Mouse (Mus musculus) ES-Bruce4 (cell line): Measurements from ENCODE around the gene Stk38l. TPM values are rescaled to one million over a fixed set of nuclear protein-coding genes. Genes with fewer than 3 reads are reported as not detected.

Source experiments
- H3K27ac ChIP-seq: 2 replicates; pipeline ENCODE4 v1.5.1; 2012; ENCODE audit warnings: low read length, inconsistent platforms; ENCODE audit not compliant: insufficient read depth
- H3K27me3 ChIP-seq: 2 replicates; pipeline ENCODE4 v1.6.1; 2012; ENCODE audit warnings: mild to moderate bottlenecking, low read length, inconsistent platforms; ENCODE audit not compliant: control insufficient read depth, poor library complexity, insufficient read depth, severe bottlenecking
- H3K36me3 ChIP-seq: 2 replicates; pipeline ENCODE4 v1.6.1; 2012; ENCODE audit warnings: inconsistent platforms, mild to moderate bottlenecking, low read length, moderate library complexity; ENCODE audit not compliant: control insufficient read depth, poor library complexity, insufficient read depth, severe bottlenecking
- H3K4me1 ChIP-seq: one replicate; pipeline ENCODE4 v1.8.1; 2011; ENCODE audit warnings: low read length; ENCODE audit not compliant: control insufficient read depth, insufficient read depth
- H3K4me3 ChIP-seq: 2 replicates; pipeline ENCODE4 v1.5.1; 2011; ENCODE audit warnings: low read depth, mild to moderate bottlenecking, low read length
- H3K9ac ChIP-seq: 2 replicates; pipeline ENCODE4 v1.6.1; 2012; ENCODE audit warnings: low read depth, mild to moderate bottlenecking, inconsistent platforms; ENCODE audit not compliant: poor library complexity, severe bottlenecking
- H3K9me3 ChIP-seq: replicated peaks from 2 replicates; pipeline ENCODE4 v1.6.1; 2012; ENCODE audit warnings: mild to moderate bottlenecking, low read length, inconsistent platforms; ENCODE audit not compliant: control insufficient read depth, poor library complexity, insufficient read depth, severe bottlenecking
- CTCF ChIP-seq: IDR thresholded peaks from one replicate; pipeline ENCODE4 v1.8.1; 2011; ENCODE audit warnings: low read depth, low read length
- EP300 ChIP-seq: IDR thresholded peaks from 2 replicates; pipeline ENCODE4 v1.6.1; 2011; ENCODE audit warnings: low read depth, low read length; ENCODE audit not compliant: insufficient read depth
- POLR2A ChIP-seq: IDR thresholded peaks from one replicate; pipeline ENCODE4 v1.8.1; 2011; ENCODE audit warnings: low read length; ENCODE audit not compliant: insufficient read depth
- polyA plus RNA-seq: library from polyadenylated mRNA; stranded (reverse); fragments of >200 nt; gene quantifications from 2 replicates; pipeline ENCODE4 v1.2.4, GENCODE M21; 2011; ENCODE audit warnings: low read depth; ENCODE audit not compliant: missing spikeins, insufficient read depth, insufficient read length

Stk38l gene
- polyA plus RNA-seq, 1 experiment: 20.3 TPM

DNA sequence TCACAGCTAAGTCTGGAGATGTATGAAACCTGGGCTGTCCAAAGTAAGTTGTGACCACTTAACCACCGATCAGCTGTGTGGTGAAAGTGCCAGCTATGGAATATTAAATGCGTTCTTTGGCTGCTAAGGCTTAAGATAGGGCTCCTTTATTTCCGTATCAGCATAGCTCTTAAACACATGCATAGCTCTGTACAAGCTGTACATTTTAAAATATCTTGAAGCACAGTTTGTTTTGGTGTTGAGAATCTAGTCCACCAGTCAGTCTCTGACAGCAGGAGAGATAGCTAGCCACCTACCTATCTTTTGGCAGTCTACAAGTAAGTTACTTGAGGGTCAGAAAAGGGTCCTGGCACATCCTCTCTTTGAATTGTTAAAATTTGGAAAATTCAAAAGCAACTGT lies 53.3 kb downstream of the Stk38l start:
- Histone ChIP-seq H3K4me1 (no peaks in the 10 kb centered on the region), H3K27ac (no peak overlapping the region), H3K4me3 (no peak overlapping the region), H3K36me3 (peaks cover 7% of the 10 kb centered on the region), H3K27me3 (no peaks in the 10 kb centered on the region), H3K9me3 (no peaks in the 10 kb centered on the region), H3K9ac (no peak overlapping the region)
- no peak for TF ChIP-seq POLR2A
- TF ChIP-seq EP300: no peak
- TF ChIP-seq CTCF: no peak

DNA sequence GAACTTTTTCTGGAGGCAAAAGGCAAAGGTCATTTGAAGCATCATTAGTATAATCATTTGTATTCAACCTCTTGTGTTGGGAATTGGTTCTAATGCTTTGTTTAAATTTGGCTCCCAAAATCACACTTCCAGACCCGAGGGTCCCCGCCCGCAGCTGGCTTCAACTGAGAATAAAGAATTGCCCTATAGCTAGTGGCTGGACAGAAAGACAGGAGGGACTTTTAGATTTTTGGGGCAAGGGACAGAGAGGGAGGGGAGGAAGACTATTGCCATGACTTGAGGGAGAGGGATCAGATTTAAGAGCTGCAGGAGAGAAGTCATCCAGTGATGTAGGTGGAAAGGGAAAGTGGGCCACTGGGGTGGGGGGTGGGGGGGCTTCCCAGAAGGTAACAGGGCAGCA lies 56.8 kb downstream of the Stk38l start:
- Histone ChIP-seq H3K27me3 (no peaks in the 10 kb centered on the region), H3K4me3 (no peak overlapping the region), H3K4me1 (no peaks in the 10 kb centered on the region), H3K27ac (no peak overlapping the region), H3K9ac (no peak overlapping the region), H3K36me3 (0 out of 2 replicates have a peak, but pooled peaks cover 2% of the 10 kb centered on the region), H3K9me3 (peaks cover 3% of the 10 kb centered on the region)
- no peak for TF ChIP-seq EP300
- no peak for TF ChIP-seq POLR2A
- no peak for TF ChIP-seq CTCF

DNA sequence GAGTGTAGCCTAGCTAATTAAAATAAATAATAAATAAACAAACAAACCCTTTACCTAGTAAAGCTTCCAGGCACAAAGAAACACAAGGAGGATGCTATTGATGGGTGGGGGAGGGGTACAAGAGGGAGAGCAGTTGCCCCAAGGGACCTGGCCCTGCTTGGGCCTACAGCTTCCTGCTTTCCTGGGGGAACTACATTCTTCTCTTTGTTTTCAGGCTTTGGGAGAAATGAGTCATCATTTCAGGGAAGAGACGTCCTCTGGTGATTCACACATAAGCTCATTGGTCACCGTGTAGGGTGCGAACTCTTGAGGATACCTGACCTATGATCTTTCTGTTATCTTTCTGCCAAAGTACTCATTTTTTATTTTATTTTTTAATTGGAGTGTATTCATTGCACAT lies 68.7 kb downstream of the Stk38l start:
- no peaks in the 10 kb centered on the region for H3K4me1 ChIP-seq
- TF ChIP-seq POLR2A (no peak), EP300 (peak; percentile 94)
- H3K27ac ChIP-seq: no peak overlapping the region
- H3K27me3 ChIP-seq: no peaks in the 10 kb centered on the region
- no peaks in the 10 kb centered on the region for H3K36me3 ChIP-seq
- no peak overlapping the region for H3K4me3 ChIP-seq
- no peak overlapping the region for H3K9ac ChIP-seq
- H3K9me3 ChIP-seq: 0 out of 2 replicates have a peak, but pooled peaks cover 5% of the 10 kb centered on the region

DNA sequence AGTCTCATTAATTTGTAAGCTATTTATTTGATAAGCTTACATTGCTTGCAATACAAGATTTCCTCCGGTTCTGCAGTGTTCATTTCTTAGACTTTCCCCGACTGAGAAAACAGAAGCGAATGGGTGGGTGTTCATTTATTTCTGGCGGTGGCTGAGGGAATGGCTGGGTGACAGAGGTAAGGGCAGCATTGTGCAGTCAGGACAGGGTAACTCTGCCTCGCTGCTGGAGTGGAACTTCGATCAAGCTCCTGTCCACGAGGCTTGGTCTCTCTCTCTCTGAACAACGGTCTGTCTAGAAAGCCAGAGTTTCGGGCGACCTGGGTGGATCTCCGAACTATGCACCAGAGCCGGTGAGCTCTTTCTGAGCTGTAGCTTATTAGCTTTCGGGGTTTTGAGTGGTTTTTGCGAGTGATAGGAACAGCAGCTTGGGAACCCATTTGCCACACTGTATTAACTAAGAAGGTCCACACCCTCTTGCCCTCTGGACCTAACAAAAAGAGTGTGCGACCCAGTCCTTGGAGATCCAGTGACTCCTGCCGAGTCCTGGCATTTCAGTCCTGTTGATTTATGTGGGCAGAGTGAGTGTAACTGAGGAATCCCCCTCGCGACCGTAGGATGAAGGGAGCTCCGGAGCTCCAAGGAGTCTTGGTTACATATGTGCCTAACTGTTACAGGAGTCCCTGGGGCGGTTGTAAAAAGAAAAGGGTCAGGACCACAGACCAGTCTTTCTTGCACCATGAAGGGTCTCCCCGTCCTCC lies 70.5 kb downstream of the Stk38l start:
- no peak overlapping the region for H3K27ac ChIP-seq
- peak overlapping the region; percentile 74 for H3K4me3 ChIP-seq
- H3K4me1 ChIP-seq: no peaks in the 10 kb centered on the region
- no peaks in the 10 kb centered on the region for H3K36me3 ChIP-seq
- no peaks in the 10 kb centered on the region for H3K27me3 ChIP-seq
- no peak for TF ChIP-seq EP300
- TF ChIP-seq CTCF: no peak
- no peak for TF ChIP-seq POLR2A
- H3K9ac ChIP-seq: peak overlapping the region; percentile 50
- H3K9me3 ChIP-seq: 0 out of 2 replicates have a peak, but pooled peaks cover 5% of the 10 kb centered on the region

DNA sequence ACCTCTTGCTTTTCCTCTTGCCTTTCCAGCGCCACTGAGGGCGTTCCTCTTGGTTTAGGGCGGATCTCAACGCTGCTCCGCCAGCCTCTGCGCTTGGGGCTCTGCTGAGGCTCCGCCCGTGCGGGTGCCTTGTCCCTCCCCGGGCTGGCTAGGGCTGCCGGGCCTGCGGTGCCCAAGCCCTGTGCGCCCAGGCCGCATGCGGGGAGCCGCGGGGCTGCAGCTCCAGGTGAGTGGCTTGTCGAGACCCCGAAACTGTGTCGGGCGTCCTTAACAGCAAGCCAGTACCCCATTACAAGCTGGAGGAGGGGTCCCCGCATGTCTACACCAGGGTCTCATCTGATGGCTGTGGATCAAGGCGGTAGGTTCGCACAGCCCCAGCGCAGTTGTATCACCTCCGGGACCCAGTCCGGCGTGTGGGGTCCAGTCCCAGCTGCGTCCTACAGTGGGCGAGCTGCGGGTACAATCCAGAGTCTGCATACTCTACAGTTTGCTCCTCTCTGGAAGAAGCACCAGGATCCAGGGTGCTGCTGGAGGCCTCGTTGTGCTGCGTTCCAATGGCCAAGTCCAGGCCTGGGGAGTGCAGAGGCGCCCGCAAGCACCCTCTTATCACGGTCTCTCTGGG lies 71.2 kb downstream of the Stk38l start, which contains the start of gene Arntl2:
Gene Arntl2, plus strand, starts transcription at position 132 of the 622 bp plus-strand sequence.
- H3K27me3 ChIP-seq: no peaks in the 10 kb centered on the region
- 0 out of 2 replicates have a peak, but pooled peaks cover 5% of the 10 kb centered on the region for H3K9me3 ChIP-seq
- no peaks in the 10 kb centered on the region for H3K4me1 ChIP-seq
- H3K27ac ChIP-seq: no peak within 1 kb of the TSS
- peak within 1 kb of the TSS; percentile 74 for H3K4me3 ChIP-seq
- H3K36me3 ChIP-seq: no peaks in the 10 kb centered on the region
- peak; percentile 32 for TF ChIP-seq POLR2A
- TF ChIP-seq CTCF: no peak
- TF ChIP-seq EP300: 0 out of 2 replicates have a peak, but pooled peaks have one; percentile 15
- H3K9ac ChIP-seq: peak within 1 kb of the TSS; percentile 50

DNA sequence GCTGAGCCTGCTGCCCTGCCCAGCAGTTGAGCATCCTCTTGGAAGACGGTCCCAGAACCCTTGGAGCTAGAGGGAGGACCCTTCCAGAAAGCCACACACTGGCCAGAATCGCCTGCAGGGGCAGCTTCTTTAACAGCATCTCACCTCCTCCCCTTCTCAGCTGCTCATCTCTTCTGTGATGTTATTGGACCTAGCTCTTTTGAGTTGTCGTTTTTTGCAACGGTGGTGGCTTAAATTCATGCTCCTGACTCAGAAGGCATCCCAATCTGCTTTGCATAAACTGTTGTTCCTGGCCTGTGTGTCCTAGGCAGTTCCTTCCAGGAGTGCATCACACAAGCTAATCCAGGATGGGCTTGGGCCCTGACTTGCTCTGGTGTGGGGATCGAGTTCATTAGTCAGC lies 72.7 kb downstream of the Stk38l start:
- no peak for TF ChIP-seq CTCF
- TF ChIP-seq POLR2A: no peak
- no peak for TF ChIP-seq EP300
- no peak overlapping the region for H3K4me3 ChIP-seq
- no peak overlapping the region for H3K9ac ChIP-seq
- H3K27me3 ChIP-seq: no peaks in the 10 kb centered on the region
- 0 out of 2 replicates have a peak, but pooled peaks cover 1% of the 10 kb centered on the region for H3K9me3 ChIP-seq
- H3K27ac ChIP-seq: no peak overlapping the region
- no peaks in the 10 kb centered on the region for H3K4me1 ChIP-seq
- H3K36me3 ChIP-seq: no peaks in the 10 kb centered on the region
